Mouse (Mus musculus) brain, embryonic 14.5 days (tissue): ENCODE measurements around the gene Glycam1. TPM values are rescaled to one million over a fixed set of nuclear protein-coding genes. Genes with fewer than 3 reads are reported as not detected.
"Not testable (repeated sequence)": the region's sequence is repeated elsewhere in the genome, so short reads cannot be mapped to it uniquely, and the experiment has no call there.

Experiments
- DNase-seq: peaks from one replicate; pipeline ENCODE4 v3.0.0-alpha.2; 2011; ENCODE audit warnings: low read depth
- CTCF ChIP-seq: fragments of 200-500 bp; IDR thresholded peaks from 2 replicates; pipeline ENCODE4 v1.5.1; 2012; ENCODE audit warnings: inconsistent platforms, mild to moderate bottlenecking, moderate library complexity, borderline replicate concordance; ENCODE audit not compliant: insufficient read depth, insufficient read length; ENCODE audit errors: extremely low read depth
- POLR2A ChIP-seq: fragments of 200-500 bp; IDR thresholded peaks from 2 replicates; pipeline ENCODE4 v1.6.1; 2012; ENCODE audit warnings: mild to moderate bottlenecking, inconsistent platforms, borderline replicate concordance; ENCODE audit not compliant: poor library complexity, insufficient read depth, insufficient read length, severe bottlenecking; ENCODE audit errors: extremely low read depth
- polyA plus RNA-seq: library from polyadenylated mRNA; depleted of rRNA; stranded (reverse); fragments of >200 nt; gene quantifications from 2 replicates; pipeline ENCODE4 v1.2.3, GENCODE M21; 2012; rRNA removed

Gene Glycam1
- polyA plus RNA-seq = not detected in 2 replicates

- no peak for DNase-seq
- TF ChIP-seq POLR2A = no peak
Measured at GRCm38 (mm10) chr15:103564981-103565380, at the start of gene Glycam1. Gene Glycam1 (minus strand): TSS chr15:103565081.

- no peak for DNase-seq
- no peak for TF ChIP-seq CTCF
- no peak for TF ChIP-seq POLR2A
Measured at GRCm38 (mm10) chr15:103604481-103604880, 39.6 kb upstream of the Glycam1 start.

GRCm38 (mm10) chr15:103590779-103591178 lies 25.9 kb upstream of the Glycam1 start:
- DNase-seq = no peak
- TF ChIP-seq CTCF (no peak), POLR2A (no peak)

- not testable (repeated sequence) for DNase-seq
Measured at GRCm38 (mm10) chr15:103587752-103588151, 22.9 kb upstream of the Glycam1 start.

GRCm38 (mm10) chr15:103585876-103586275 lies 21.0 kb upstream of the Glycam1 start:
- DNase-seq = no peak
- TF ChIP-seq POLR2A = no peak
- no peak for TF ChIP-seq CTCF

- no peak for TF ChIP-seq POLR2A
- peak; percentile 79; the same call in 1 of the 2 replicates for TF ChIP-seq CTCF
- DNase-seq = peak; percentile 85
Measured at GRCm38 (mm10) chr15:103552096-103552690, 12.7 kb downstream of the Glycam1 start.

- no peak for DNase-seq
Measured at GRCm38 (mm10) chr15:103551053-103551452, 13.8 kb downstream of the Glycam1 start.

GRCm38 (mm10) chr15:103549475-103549874 lies 15.4 kb downstream of the Glycam1 start:
- TF ChIP-seq POLR2A (no peak), CTCF (no peak)
- no peak for DNase-seq

More at GRCm38 (mm10) chr15:103551053-103551452, 13.8 kb downstream of the Glycam1 start:
- TF ChIP-seq POLR2A (no peak), CTCF (no peak)

GRCm38 (mm10) chr15:103547983-103548382 lies 16.9 kb downstream of the Glycam1 start:
- no peak for TF ChIP-seq POLR2A
- peak; percentile 22; the same call in 1 of the 2 replicates for TF ChIP-seq CTCF
- no peak for DNase-seq

GRCm38 (mm10) chr15:103542526-103542925 lies 22.4 kb downstream of the Glycam1 start:
- DNase-seq = no peak
- TF ChIP-seq POLR2A (no peak), CTCF (no peak)

GRCm38 (mm10) chr15:103540646-103541045 lies 24.2 kb downstream of the Glycam1 start:
- no peak for TF ChIP-seq CTCF
- TF ChIP-seq POLR2A = no peak
- no peak for DNase-seq

- DNase-seq = no peak
- TF ChIP-seq POLR2A = no peak
- TF ChIP-seq CTCF = no peak
Measured at GRCm38 (mm10) chr15:103539259-103539658, 25.6 kb downstream of the Glycam1 start.
